Mouse (Mus musculus): ENCODE measurements at regions not wholly inside any gene's neighbourhood (a gene's known extent, or its start where the extent isn't known, plus 50 kb on each side); places are given as distances from the start of the nearest gene placed in this dataset.

DNA sequence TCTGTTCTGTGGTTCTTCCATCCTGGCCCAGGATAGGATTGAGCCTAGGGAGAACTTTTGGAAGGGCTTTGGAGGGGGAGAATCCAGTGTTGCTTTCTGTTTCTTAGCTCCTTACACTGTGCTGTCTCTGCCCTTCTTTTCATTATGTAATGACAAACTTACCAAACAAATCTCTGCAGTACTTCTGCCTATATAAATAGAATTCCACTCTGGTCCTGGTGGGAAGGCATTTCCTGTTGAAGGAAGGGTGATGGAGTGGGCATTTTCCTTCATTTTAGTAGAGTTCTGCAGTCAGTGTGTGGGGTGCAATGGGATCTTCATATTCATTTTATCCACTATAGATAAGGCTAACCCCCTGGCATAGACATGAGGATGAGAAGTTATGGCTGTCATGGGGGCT lies 63.2 kb upstream of the Adamts16 start:
- DNase-seq (ENCODE audit: extremely low read depth): no peak
- Histone ChIP-seq H3K4me2 (ENCODE audit: insufficient read depth, low read depth, poor library complexity, severe bottlenecking) (no peak overlapping the region), H3K27ac (ENCODE audit: insufficient read depth, low read depth) (no peak overlapping the region), H3K79me2 (replicated peaks; ENCODE audit: control insufficient read depth, extremely low read depth, insufficient read depth, poor library complexity, severe bottlenecking) (no peaks in the 10 kb centered on the region), H3K27me3 (replicated peaks) (no peaks in the 10 kb centered on the region), H3K9me3 (replicated peaks; ENCODE audit: low read length) (no peaks in the 10 kb centered on the region), H3K4me1 (ENCODE audit: control insufficient read depth in 1 of 2, insufficient read depth in 2 of 2) (peaks cover 3 to 12% of the 10 kb centered on the region in 2 experiments; a peak in 2 of 4 replicates), H3K4me3 (replicated peaks in 1 of 3; ENCODE audit: low read depth in 2 of 3, low read length in 2 of 3, poor library complexity in 1 of 3) (no peak overlapping the region), H3K9ac (ENCODE audit: insufficient read depth, low read depth) (no peak overlapping the region), H3K36me3 (replicated peaks in 1 of 2; ENCODE audit: control insufficient read depth in 1 of 2, insufficient read depth in 1 of 2, low read length in 1 of 2) (no peaks in the 10 kb centered on the region)
- in situ Hi-C loops (cut with MboI; ENCODE audit: low pct_ligation_motif_present, low pct_unique_long_range_greater_than_20kb, low sequenced_read_pairs): no loop called here
- dilution Hi-C loops (cut with MboI; ENCODE audit: extremely low pct_ligation_motif_present, extremely low pct_unique_long_range_greater_than_20kb, low sequenced_read_pairs): no loop called here
- no peak for TF ChIP-seq BHLHE40 (IDR thresholded peaks at IDR 0.05; ENCODE audit: low read depth, low read length)

DNA sequence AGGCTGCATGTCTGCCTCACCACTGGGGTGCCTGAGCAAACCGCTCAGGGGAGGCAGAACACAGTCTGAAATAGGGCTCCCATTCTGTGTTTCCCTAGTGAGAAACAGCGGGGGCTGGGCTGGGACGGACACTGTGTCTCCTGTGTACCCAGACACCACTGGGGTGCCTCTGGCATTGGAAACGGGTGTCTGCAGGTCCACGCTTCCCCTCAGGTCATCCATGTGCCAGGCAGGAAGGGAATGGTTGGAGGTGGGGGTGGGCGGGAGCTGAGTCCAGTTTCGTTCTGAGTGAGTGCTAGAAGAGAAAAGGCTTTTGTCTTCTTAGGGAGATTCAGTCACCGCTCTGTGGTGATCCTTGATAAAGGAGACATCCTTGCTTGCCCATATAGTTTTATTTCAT lies 62.2 kb upstream of the Adamts16 start:
- Histone ChIP-seq H3K27me3 (replicated peaks) (no peaks in the 10 kb centered on the region), H3K36me3 (replicated peaks in 1 of 2; ENCODE audit: control insufficient read depth in 1 of 2, insufficient read depth in 1 of 2, low read length in 1 of 2) (no peaks in the 10 kb centered on the region), H3K9ac (ENCODE audit: insufficient read depth, low read depth) (no peak overlapping the region), H3K4me3 (replicated peaks in 1 of 3; ENCODE audit: low read depth in 2 of 3, low read length in 2 of 3, poor library complexity in 1 of 3) (no peak overlapping the region), H3K4me2 (ENCODE audit: insufficient read depth, low read depth, poor library complexity, severe bottlenecking) (peak overlapping the region; percentile 37; the same call in 1 of the 2 replicates), H3K4me1 (ENCODE audit: control insufficient read depth in 1 of 2, insufficient read depth in 2 of 2) (peaks cover 3 to 12% of the 10 kb centered on the region in 2 experiments; a peak in 2 of 4 replicates), H3K79me2 (replicated peaks; ENCODE audit: control insufficient read depth, extremely low read depth, insufficient read depth, poor library complexity, severe bottlenecking) (no peaks in the 10 kb centered on the region), H3K9me3 (replicated peaks; ENCODE audit: low read length) (no peaks in the 10 kb centered on the region), H3K27ac (ENCODE audit: insufficient read depth, low read depth) (no peak overlapping the region)
- no peak for DNase-seq (ENCODE audit: extremely low read depth)
- in situ Hi-C loops (cut with MboI; ENCODE audit: low pct_ligation_motif_present, low pct_unique_long_range_greater_than_20kb, low sequenced_read_pairs): no loop called here
- TF ChIP-seq IRF4 (IDR thresholded peaks at IDR 0.05; ENCODE audit: low read depth, low read length): 0 out of 2 replicates have a peak, but pooled peaks have one; percentile 37
- no peak for TF ChIP-seq TCF12 (IDR thresholded peaks at IDR 0.05; ENCODE audit: low read depth, low read length)
- dilution Hi-C loops (cut with MboI; ENCODE audit: extremely low pct_ligation_motif_present, extremely low pct_unique_long_range_greater_than_20kb, low sequenced_read_pairs): no loop called here

DNA sequence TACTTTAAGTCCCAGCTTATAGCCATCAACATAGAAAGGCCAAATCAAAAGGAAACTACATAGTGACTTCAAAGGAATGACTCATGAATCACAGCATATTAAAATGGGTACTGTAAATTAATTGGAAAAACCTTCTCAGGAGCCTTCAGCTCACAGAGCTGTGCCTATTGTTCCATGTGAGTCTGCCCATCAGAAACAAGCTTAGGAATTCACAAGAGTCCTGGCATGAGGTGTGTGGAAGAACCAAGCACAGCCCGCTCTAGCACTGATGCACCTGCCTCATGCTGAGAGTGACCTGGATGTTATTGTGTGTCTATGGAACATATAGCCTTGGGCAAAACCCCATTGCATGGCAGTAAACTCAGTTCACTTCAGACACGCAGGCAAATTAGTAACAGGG lies 61.5 kb upstream of the Adamts16 start:
- no peaks in the 10 kb centered on the region for H3K79me2 ChIP-seq (replicated peaks; ENCODE audit: control insufficient read depth, extremely low read depth, insufficient read depth, poor library complexity, severe bottlenecking)
- H3K4me3 ChIP-seq (replicated peaks in 1 of 3; ENCODE audit: low read depth in 2 of 3, low read length in 2 of 3, poor library complexity in 1 of 3): no peak overlapping the region
- no peaks in the 10 kb centered on the region for H3K9me3 ChIP-seq (replicated peaks; ENCODE audit: low read length)
- no peaks in the 10 kb centered on the region for H3K27me3 ChIP-seq (replicated peaks)
- H3K4me1 ChIP-seq (ENCODE audit: control insufficient read depth in 1 of 2, insufficient read depth in 2 of 2): peaks cover 3 to 12% of the 10 kb centered on the region in 2 experiments; a peak in 2 of 4 replicates
- dilution Hi-C loops (cut with MboI; ENCODE audit: extremely low pct_ligation_motif_present, extremely low pct_unique_long_range_greater_than_20kb, low sequenced_read_pairs): no loop called here
- H3K9ac ChIP-seq (ENCODE audit: insufficient read depth, low read depth): no peak overlapping the region
- in situ Hi-C loops (cut with MboI; ENCODE audit: low pct_ligation_motif_present, low pct_unique_long_range_greater_than_20kb, low sequenced_read_pairs): no loop called here
- TF ChIP-seq TCF12 (IDR thresholded peaks at IDR 0.05; ENCODE audit: low read depth, low read length): no peak
- no peak for TF ChIP-seq SIN3A (IDR thresholded peaks at IDR 0.05; ENCODE audit: low read length)
- TF ChIP-seq POLR2A (IDR thresholded peaks at IDR 0.05; ENCODE audit: low read depth, low read length): no peak
- no peak for TF ChIP-seq KAT2A (IDR thresholded peaks at IDR 0.05; ENCODE audit: insufficient replicate concordance, low read length)
- no peak for TF ChIP-seq MEF2A (IDR thresholded peaks at IDR 0.05; ENCODE audit: borderline replicate concordance, low read depth, low read length)
- H3K36me3 ChIP-seq (replicated peaks in 1 of 2; ENCODE audit: control insufficient read depth in 1 of 2, insufficient read depth in 1 of 2, low read length in 1 of 2): no peaks in the 10 kb centered on the region
- DNase-seq (ENCODE audit: extremely low read depth): no peak
- H3K27ac ChIP-seq (ENCODE audit: insufficient read depth, low read depth): no peak overlapping the region
- no peak overlapping the region for H3K4me2 ChIP-seq (ENCODE audit: insufficient read depth, low read depth, poor library complexity, severe bottlenecking)

DNA sequence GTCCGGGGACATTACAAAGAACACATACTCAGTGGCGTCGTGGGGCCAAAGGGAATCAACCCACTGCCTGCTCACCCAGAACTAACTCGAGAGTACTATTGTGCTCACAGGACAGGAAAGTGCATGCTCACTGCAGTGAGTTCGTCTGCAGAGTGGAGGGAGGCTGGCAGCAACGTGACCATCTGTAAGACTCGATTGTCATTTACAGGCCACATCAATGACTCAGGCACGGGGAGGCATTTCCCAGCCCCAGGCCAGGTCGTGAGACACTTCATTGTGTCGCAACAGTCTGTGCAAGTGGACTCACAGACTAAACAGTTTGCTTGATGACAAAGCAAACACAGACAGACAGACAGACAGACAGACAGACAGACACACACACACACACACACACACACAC lies 61.1 kb upstream of the Adamts16 start:
- no peaks in the 10 kb centered on the region for H3K27me3 ChIP-seq (replicated peaks)
- no peak overlapping the region for H3K9ac ChIP-seq (ENCODE audit: insufficient read depth, low read depth)
- no peak for DNase-seq (ENCODE audit: extremely low read depth)
- H3K4me1 ChIP-seq (ENCODE audit: control insufficient read depth in 1 of 2, insufficient read depth in 2 of 2): peaks cover 3 to 12% of the 10 kb centered on the region in 2 experiments; a peak in 2 of 4 replicates
- no peaks in the 10 kb centered on the region for H3K9me3 ChIP-seq (replicated peaks; ENCODE audit: low read length)
- no peak overlapping the region for H3K4me2 ChIP-seq (ENCODE audit: insufficient read depth, low read depth, poor library complexity, severe bottlenecking)
- H3K36me3 ChIP-seq (replicated peaks in 1 of 2; ENCODE audit: control insufficient read depth in 1 of 2, insufficient read depth in 1 of 2, low read length in 1 of 2): no peaks in the 10 kb centered on the region
- TF ChIP-seq ETS1 (conservative IDR thresholded peaks at IDR 0.05; ENCODE audit: low read depth, low read length) (no peak), CTCF (conservative IDR thresholded peaks at IDR 0.05 in 1 of 2, IDR thresholded peaks at IDR 0.05 in 1 of 2; ENCODE audit: low read depth in 2 of 2, low read length in 2 of 2) (no peak), GABPA (IDR thresholded peaks at IDR 0.05; ENCODE audit: insufficient replicate concordance, low read depth, low read length) (no peak), MEF2A (IDR thresholded peaks at IDR 0.05; ENCODE audit: borderline replicate concordance, low read depth, low read length) (no peak), PAX5 (IDR thresholded peaks at IDR 0.05; ENCODE audit: low read length) (no peak), USF2 (conservative IDR thresholded peaks at IDR 0.05; ENCODE audit: low read depth, low read length) (no peak), CHD1 (IDR thresholded peaks at IDR 0.05; ENCODE audit: low read depth, low read length) (no peak), KAT2A (IDR thresholded peaks at IDR 0.05; ENCODE audit: insufficient replicate concordance, low read length) (no peak), MAZ (IDR thresholded peaks at IDR 0.05; ENCODE audit: low read depth, low read length) (no peak), BHLHE40 (IDR thresholded peaks at IDR 0.05; ENCODE audit: low read depth, low read length) (no peak), MXI1 (IDR thresholded peaks at IDR 0.05; ENCODE audit: low read depth, low read length) (no peak), SIN3A (IDR thresholded peaks at IDR 0.05; ENCODE audit: low read length) (no peak)
- H3K79me2 ChIP-seq (replicated peaks; ENCODE audit: control insufficient read depth, extremely low read depth, insufficient read depth, poor library complexity, severe bottlenecking): no peaks in the 10 kb centered on the region
- dilution Hi-C loops (cut with MboI; ENCODE audit: extremely low pct_ligation_motif_present, extremely low pct_unique_long_range_greater_than_20kb, low sequenced_read_pairs) (no loop called here), in situ Hi-C loops (cut with MboI; ENCODE audit: low pct_ligation_motif_present, low pct_unique_long_range_greater_than_20kb, low sequenced_read_pairs) (no loop called here)
- no peak overlapping the region for H3K4me3 ChIP-seq (replicated peaks in 1 of 3; ENCODE audit: low read depth in 2 of 3, low read length in 2 of 3, poor library complexity in 1 of 3)
- H3K27ac ChIP-seq (ENCODE audit: insufficient read depth, low read depth): no peak overlapping the region

All from CH12.LX (cell line).